Mouse (Mus musculus): ENCODE data around the gene Cenps. TPM values are rescaled to one million over a fixed set of nuclear protein-coding genes. Genes with fewer than 3 reads are reported as not detected.

Cenps gene
- polyA plus RNA-seq, 1 experiment, result 8.9 TPM

GRCm38 (mm10) chr4:149159891-149160290 is 22.5 kb upstream of the Cenps start:
- TF ChIP-seq CTCF (IDR thresholded peaks at IDR 0.05; ENCODE audit: borderline replicate concordance, insufficient read depth, low read length), result no peak
- TF ChIP-seq POLR2A (IDR thresholded peaks at IDR 0.05; ENCODE audit: low read depth, low read length), result no peak
- no peaks in the 10 kb centered on the region for H3K4me1 ChIP-seq (ENCODE audit: control insufficient read depth, insufficient read depth, low read length)
- H3K27ac ChIP-seq (ENCODE audit: insufficient read depth, low read length), result no peak overlapping the region
- H3K4me3 ChIP-seq (ENCODE audit: insufficient read depth, low read length), result no peak overlapping the region

- Histone ChIP-seq H3K27ac (ENCODE audit: insufficient read depth, low read length) (no peak overlapping the region), H3K4me1 (ENCODE audit: control insufficient read depth, insufficient read depth, low read length) (no peaks in the 10 kb centered on the region), H3K4me3 (ENCODE audit: insufficient read depth, low read length) (no peak overlapping the region)
- TF ChIP-seq CTCF (IDR thresholded peaks at IDR 0.05; ENCODE audit: borderline replicate concordance, insufficient read depth, low read length), result no peak
Observed at GRCm38 (mm10) chr4:149159203-149159602, 21.8 kb upstream of the Cenps start.

- TF ChIP-seq CTCF (IDR thresholded peaks at IDR 0.05; ENCODE audit: borderline replicate concordance, insufficient read depth, low read length) (no peak), POLR2A (IDR thresholded peaks at IDR 0.05; ENCODE audit: low read depth, low read length) (no peak)
- no peak overlapping the region for H3K4me3 ChIP-seq (ENCODE audit: insufficient read depth, low read length)
- H3K27ac ChIP-seq (ENCODE audit: insufficient read depth, low read length), result no peak overlapping the region
- no peaks in the 10 kb centered on the region for H3K4me1 ChIP-seq (ENCODE audit: control insufficient read depth, insufficient read depth, low read length)
Observed at GRCm38 (mm10) chr4:149157415-149157973, 20.1 kb upstream of the Cenps start.

- Histone ChIP-seq H3K4me1 (ENCODE audit: control insufficient read depth, insufficient read depth, low read length) (no peaks in the 10 kb centered on the region), H3K4me3 (ENCODE audit: insufficient read depth, low read length) (no peak overlapping the region), H3K27ac (ENCODE audit: insufficient read depth, low read length) (no peak overlapping the region)
- TF ChIP-seq CTCF (IDR thresholded peaks at IDR 0.05; ENCODE audit: borderline replicate concordance, insufficient read depth, low read length) (no peak), POLR2A (IDR thresholded peaks at IDR 0.05; ENCODE audit: low read depth, low read length) (no peak)
Observed at GRCm38 (mm10) chr4:149155711-149156110, 18.3 kb upstream of the Cenps start.

- Histone ChIP-seq H3K27ac (ENCODE audit: insufficient read depth, low read length) (no peak overlapping the region), H3K4me1 (ENCODE audit: control insufficient read depth, insufficient read depth, low read length) (no peaks in the 10 kb centered on the region), H3K4me3 (ENCODE audit: insufficient read depth, low read length) (no peak overlapping the region)
- no peak for TF ChIP-seq POLR2A (IDR thresholded peaks at IDR 0.05; ENCODE audit: low read depth, low read length)
- TF ChIP-seq CTCF (IDR thresholded peaks at IDR 0.05; ENCODE audit: borderline replicate concordance, insufficient read depth, low read length), result no peak
Observed at GRCm38 (mm10) chr4:149154859-149155258, 17.4 kb upstream of the Cenps start.

GRCm38 (mm10) chr4:149150721-149151120 is 13.3 kb upstream of the Cenps start:
- Histone ChIP-seq H3K27ac (ENCODE audit: insufficient read depth, low read length) (no peak overlapping the region), H3K4me1 (ENCODE audit: control insufficient read depth, insufficient read depth, low read length) (no peaks in the 10 kb centered on the region), H3K4me3 (ENCODE audit: insufficient read depth, low read length) (no peak overlapping the region)
- TF ChIP-seq POLR2A (IDR thresholded peaks at IDR 0.05; ENCODE audit: low read depth, low read length) (no peak), CTCF (IDR thresholded peaks at IDR 0.05; ENCODE audit: borderline replicate concordance, insufficient read depth, low read length) (no peak)

- no peak overlapping the region for H3K27ac ChIP-seq (ENCODE audit: insufficient read depth, low read length)
- H3K4me3 ChIP-seq (ENCODE audit: insufficient read depth, low read length), result no peak overlapping the region
- no peak for TF ChIP-seq POLR2A (IDR thresholded peaks at IDR 0.05; ENCODE audit: low read depth, low read length)
- no peak for TF ChIP-seq CTCF (IDR thresholded peaks at IDR 0.05; ENCODE audit: borderline replicate concordance, insufficient read depth, low read length)
- no peaks in the 10 kb centered on the region for H3K4me1 ChIP-seq (ENCODE audit: control insufficient read depth, insufficient read depth, low read length)
Observed at GRCm38 (mm10) chr4:149150256-149150655, 12.8 kb upstream of the Cenps start.

GRCm38 (mm10) chr4:149149611-149150010 is 12.2 kb upstream of the Cenps start:
- no peak overlapping the region for H3K4me3 ChIP-seq (ENCODE audit: insufficient read depth, low read length)
- H3K4me1 ChIP-seq (ENCODE audit: control insufficient read depth, insufficient read depth, low read length), result no peaks in the 10 kb centered on the region
- TF ChIP-seq CTCF (IDR thresholded peaks at IDR 0.05; ENCODE audit: borderline replicate concordance, insufficient read depth, low read length), result no peak
- TF ChIP-seq POLR2A (IDR thresholded peaks at IDR 0.05; ENCODE audit: low read depth, low read length), result no peak
- no peak overlapping the region for H3K27ac ChIP-seq (ENCODE audit: insufficient read depth, low read length)

GRCm38 (mm10) chr4:149149196-149149595 is 11.8 kb upstream of the Cenps start:
- Histone ChIP-seq H3K4me3 (ENCODE audit: insufficient read depth, low read length) (no peak overlapping the region), H3K27ac (ENCODE audit: insufficient read depth, low read length) (no peak overlapping the region), H3K4me1 (ENCODE audit: control insufficient read depth, insufficient read depth, low read length) (no peaks in the 10 kb centered on the region)
- TF ChIP-seq CTCF (IDR thresholded peaks at IDR 0.05; ENCODE audit: borderline replicate concordance, insufficient read depth, low read length) (no peak), POLR2A (IDR thresholded peaks at IDR 0.05; ENCODE audit: low read depth, low read length) (no peak)

- Histone ChIP-seq H3K4me1 (ENCODE audit: control insufficient read depth, insufficient read depth, low read length) (no peaks in the 10 kb centered on the region), H3K4me3 (ENCODE audit: insufficient read depth, low read length) (no peak overlapping the region), H3K27ac (ENCODE audit: insufficient read depth, low read length) (no peak overlapping the region)
- TF ChIP-seq POLR2A (IDR thresholded peaks at IDR 0.05; ENCODE audit: low read depth, low read length) (no peak), CTCF (IDR thresholded peaks at IDR 0.05; ENCODE audit: borderline replicate concordance, insufficient read depth, low read length) (no peak)
Observed at GRCm38 (mm10) chr4:149148084-149148483, 10.7 kb upstream of the Cenps start.

- no peak overlapping the region for H3K27ac ChIP-seq (ENCODE audit: insufficient read depth, low read length)
- H3K4me3 ChIP-seq (ENCODE audit: insufficient read depth, low read length), result no peak overlapping the region
- TF ChIP-seq CTCF (IDR thresholded peaks at IDR 0.05; ENCODE audit: borderline replicate concordance, insufficient read depth, low read length) (no peak), POLR2A (IDR thresholded peaks at IDR 0.05; ENCODE audit: low read depth, low read length) (no peak)
- H3K4me1 ChIP-seq (ENCODE audit: control insufficient read depth, insufficient read depth, low read length), result no peaks in the 10 kb centered on the region
Observed at GRCm38 (mm10) chr4:149147528-149147927, 10.1 kb upstream of the Cenps start.
